Mouse (Mus musculus): Measurements from ENCODE around the gene Tarbp1. TPM values are rescaled to one million over a fixed set of nuclear protein-coding genes. Genes with fewer than 3 reads are reported as not detected.
A peak's percentile ranks its signal among the peaks of the same experiment; 100 is the strongest.

The Tarbp1 gene
- polyA plus RNA-seq, 1 experiment from 2014 or later = 3.0 TPM

DNA sequence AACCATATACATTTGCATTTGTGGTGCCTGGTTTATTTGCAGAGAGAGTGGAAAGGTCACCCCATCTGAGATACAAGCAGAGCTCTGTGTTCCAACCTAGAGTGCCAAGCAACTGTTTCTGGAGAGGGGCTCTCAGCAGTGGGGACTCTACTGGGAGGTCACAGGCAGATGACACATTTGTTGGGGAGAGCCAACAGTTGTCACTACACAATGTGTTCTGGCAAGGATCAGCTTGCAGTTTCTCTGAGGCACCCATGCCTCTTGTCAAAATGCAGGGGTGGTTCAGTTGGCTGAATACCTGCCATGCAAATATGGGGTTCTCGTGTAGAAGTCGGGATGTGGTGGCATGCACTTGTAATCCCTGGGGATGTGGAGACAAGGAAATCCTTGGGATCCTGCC lies 33.4 kb upstream of the Tarbp1 start:
- Histone ChIP-seq H3K36me3 (no peaks in the 10 kb centered on the region), H3K4me1 (no peaks in the 10 kb centered on the region), H3K9ac (no peak overlapping the region), H3K9me3 (replicated peaks) (no peaks in the 10 kb centered on the region), H3K4me3 (replicated peaks) (no peak overlapping the region), H3K4me2 (replicated peaks) (no peak overlapping the region), H3K27ac (replicated peaks) (no peak overlapping the region), H3K27me3 (no peaks in the 10 kb centered on the region)
- no peak for ATAC-seq (ENCODE audit: insufficient number of reproducible peaks, low FRiP score, low TSS enrichment, low read depth)
- 62% methylated on average over 2 of the region's 2 CpGs for WGBS

- H3K9ac ChIP-seq = no peak overlapping the region
- 0 out of 2 replicates have a peak, but pooled peaks have one; percentile 50 for ATAC-seq (ENCODE audit: insufficient number of reproducible peaks, low FRiP score, low TSS enrichment, low read depth)
- no peaks in the 10 kb centered on the region for H3K27me3 ChIP-seq
- no peak overlapping the region for H3K27ac ChIP-seq (replicated peaks)
- H3K9me3 ChIP-seq (replicated peaks) = no peaks in the 10 kb centered on the region
- H3K36me3 ChIP-seq = no peaks in the 10 kb centered on the region
- 0 out of 2 replicates have a peak, but pooled peaks cover 2% of the 10 kb centered on the region for H3K4me1 ChIP-seq
- 72% methylated on average over 16 of the region's 16 CpGs for WGBS
- H3K4me2 ChIP-seq (replicated peaks) = no peak overlapping the region
- H3K4me3 ChIP-seq (replicated peaks) = no peak overlapping the region
Measured at GRCm38 (mm10) chr8:126504492-126505182, 29.8 kb upstream of the Tarbp1 start.

GRCm38 (mm10) chr8:126502722-126503121 lies 27.9 kb upstream of the Tarbp1 start:
- Histone ChIP-seq H3K36me3 (no peaks in the 10 kb centered on the region), H3K27ac (replicated peaks) (no peak overlapping the region), H3K4me3 (replicated peaks) (no peak overlapping the region), H3K27me3 (no peaks in the 10 kb centered on the region), H3K4me1 (peaks cover 12% of the 10 kb centered on the region), H3K9ac (no peak overlapping the region), H3K9me3 (replicated peaks) (no peaks in the 10 kb centered on the region), H3K4me2 (replicated peaks) (no peak overlapping the region)
- peak; percentile 45; the same call in 1 of the 2 replicates for ATAC-seq (ENCODE audit: insufficient number of reproducible peaks, low FRiP score, low TSS enrichment, low read depth)
- 44% methylated on average over 2 of the region's 2 CpGs for WGBS

DNA sequence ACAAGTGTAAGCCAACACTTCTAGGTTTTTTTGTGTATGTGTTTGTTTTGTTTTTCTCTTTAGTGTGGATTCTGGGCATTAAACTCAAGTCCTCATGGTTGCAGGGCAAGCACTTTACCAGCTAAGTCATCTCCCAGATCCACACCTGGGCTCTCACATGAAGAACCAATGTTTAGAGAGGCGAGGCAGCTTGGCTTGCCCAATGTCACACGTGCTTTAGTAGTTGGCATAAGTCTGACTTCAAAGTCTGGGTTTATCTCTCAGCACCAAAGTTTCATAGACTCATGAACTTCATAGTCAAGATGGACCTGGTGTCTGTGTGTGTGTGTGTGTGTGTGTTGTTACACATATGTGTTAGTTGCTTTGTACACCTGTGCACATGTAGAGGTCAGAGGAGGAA lies 24.5 kb upstream of the Tarbp1 start:
- H3K4me2 ChIP-seq (replicated peaks) = no peak overlapping the region
- H3K27me3 ChIP-seq = no peaks in the 10 kb centered on the region
- H3K4me1 ChIP-seq = peaks cover 21% of the 10 kb centered on the region
- H3K9ac ChIP-seq = no peak overlapping the region
- ATAC-seq (ENCODE audit: insufficient number of reproducible peaks, low FRiP score, low TSS enrichment, low read depth) = no peak
- H3K27ac ChIP-seq (replicated peaks) = no peak overlapping the region
- no peaks in the 10 kb centered on the region for H3K9me3 ChIP-seq (replicated peaks)
- no peak overlapping the region for H3K4me3 ChIP-seq (replicated peaks)
- H3K36me3 ChIP-seq = no peaks in the 10 kb centered on the region
- 97% methylated on average over 2 of the region's 2 CpGs for WGBS

- peaks cover 21% of the 10 kb centered on the region for H3K4me1 ChIP-seq
- H3K36me3 ChIP-seq = no peaks in the 10 kb centered on the region
- no peak overlapping the region for H3K9ac ChIP-seq
- no peak for ATAC-seq (ENCODE audit: insufficient number of reproducible peaks, low FRiP score, low TSS enrichment, low read depth)
- 65% methylated on average over 6 of the region's 6 CpGs for WGBS
- H3K9me3 ChIP-seq (replicated peaks) = no peaks in the 10 kb centered on the region
- no peak overlapping the region for H3K4me3 ChIP-seq (replicated peaks)
- H3K27ac ChIP-seq (replicated peaks) = peak overlapping the region; percentile 85; the same call in 1 of the 2 replicates
- no peaks in the 10 kb centered on the region for H3K27me3 ChIP-seq
- H3K4me2 ChIP-seq (replicated peaks) = peak overlapping the region; percentile 55; the same call in 1 of the 2 replicates
Measured at GRCm38 (mm10) chr8:126498465-126498864, 23.6 kb upstream of the Tarbp1 start.

GRCm38 (mm10) chr8:126497541-126498428 lies 22.9 kb upstream of the Tarbp1 start:
- ATAC-seq (ENCODE audit: insufficient number of reproducible peaks, low FRiP score, low TSS enrichment, low read depth) = peak; percentile 91
- 20% methylated on average over 27 of the region's 27 CpGs for WGBS

GRCm38 (mm10) chr8:126496915-126497314 lies 22.1 kb upstream of the Tarbp1 start:
- no peak overlapping the region for H3K27ac ChIP-seq (replicated peaks)
- no peak for ATAC-seq (ENCODE audit: insufficient number of reproducible peaks, low FRiP score, low TSS enrichment, low read depth)

More at GRCm38 (mm10) chr8:126497541-126498428, 22.9 kb upstream of the Tarbp1 start:
- no peaks in the 10 kb centered on the region for H3K36me3 ChIP-seq
- no peaks in the 10 kb centered on the region for H3K27me3 ChIP-seq
- H3K9me3 ChIP-seq (replicated peaks) = no peaks in the 10 kb centered on the region
- peak overlapping the region; percentile 39 for H3K4me3 ChIP-seq (replicated peaks)
- H3K4me1 ChIP-seq = peaks cover 19% of the 10 kb centered on the region
- peak overlapping the region; percentile 85 for H3K27ac ChIP-seq (replicated peaks)
- peak overlapping the region; percentile 55 for H3K4me2 ChIP-seq (replicated peaks)
- H3K9ac ChIP-seq = 0 out of 2 replicates have a peak overlapping the region, but pooled peaks have one; percentile 26

DNA sequence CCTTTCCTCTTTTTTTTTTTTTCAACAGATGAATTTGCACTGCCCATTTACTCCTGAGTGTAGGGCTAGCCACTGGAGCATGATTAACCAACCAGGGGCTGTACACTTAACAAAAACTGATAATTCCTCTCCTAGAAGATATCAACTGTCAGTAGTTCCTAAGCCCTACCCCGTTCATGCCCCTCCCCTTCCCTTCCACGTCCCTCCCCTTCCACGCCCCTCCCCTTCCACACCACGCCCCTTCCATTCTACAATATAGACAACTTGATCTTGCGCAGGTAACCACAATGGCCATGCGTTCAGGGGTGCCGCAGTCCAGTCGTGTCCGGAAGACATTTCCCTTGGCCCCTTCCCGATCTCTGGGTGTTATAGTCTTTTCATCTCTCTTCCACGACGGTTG lies 20.6 kb upstream of the Tarbp1 start:
- Histone ChIP-seq H3K9me3 (replicated peaks) (no peaks in the 10 kb centered on the region), H3K4me3 (replicated peaks) (no peak overlapping the region), H3K9ac (no peak overlapping the region), H3K27ac (replicated peaks) (no peak overlapping the region), H3K36me3 (no peaks in the 10 kb centered on the region), H3K4me2 (replicated peaks) (no peak overlapping the region), H3K4me1 (peaks cover 19% of the 10 kb centered on the region), H3K27me3 (no peaks in the 10 kb centered on the region)
- no peak for ATAC-seq (ENCODE audit: insufficient number of reproducible peaks, low FRiP score, low TSS enrichment, low read depth)
- 86% methylated on average over 12 of the region's 12 CpGs for WGBS

More at GRCm38 (mm10) chr8:126496915-126497314, 22.1 kb upstream of the Tarbp1 start:
- Histone ChIP-seq H3K4me2 (replicated peaks) (no peak overlapping the region), H3K36me3 (no peaks in the 10 kb centered on the region), H3K4me1 (peaks cover 19% of the 10 kb centered on the region), H3K9me3 (replicated peaks) (no peaks in the 10 kb centered on the region), H3K4me3 (replicated peaks) (no peak overlapping the region), H3K27me3 (no peaks in the 10 kb centered on the region), H3K9ac (0 out of 2 replicates have a peak overlapping the region, but pooled peaks have one; percentile 26)
- 70% methylated on average over 5 of the region's 5 CpGs for WGBS

GRCm38 (mm10) chr8:126494160-126495110 lies 19.6 kb upstream of the Tarbp1 start:
- peaks cover 19% of the 10 kb centered on the region for H3K4me1 ChIP-seq
- no peaks in the 10 kb centered on the region for H3K27me3 ChIP-seq
- H3K36me3 ChIP-seq = no peaks in the 10 kb centered on the region
- H3K4me3 ChIP-seq (replicated peaks) = no peak overlapping the region
- H3K9ac ChIP-seq = no peak overlapping the region
- H3K9me3 ChIP-seq (replicated peaks) = no peaks in the 10 kb centered on the region
- no peak overlapping the region for H3K4me2 ChIP-seq (replicated peaks)
- no peak for ATAC-seq (ENCODE audit: insufficient number of reproducible peaks, low FRiP score, low TSS enrichment, low read depth)
- 75% methylated on average over 15 of the region's 15 CpGs for WGBS
- H3K27ac ChIP-seq (replicated peaks) = no peak overlapping the region

GRCm38 (mm10) chr8:126482938-126483337 lies 8.1 kb upstream of the Tarbp1 start:
- 0 out of 2 replicates have a peak, but pooled peaks have one; percentile 29 for ATAC-seq (ENCODE audit: insufficient number of reproducible peaks, low FRiP score, low TSS enrichment, low read depth)
- Histone ChIP-seq H3K27me3 (no peaks in the 10 kb centered on the region), H3K4me3 (replicated peaks) (no peak overlapping the region), H3K4me2 (replicated peaks) (no peak overlapping the region), H3K9me3 (replicated peaks) (no peaks in the 10 kb centered on the region), H3K4me1 (0 out of 2 replicates have a peak, but pooled peaks cover 8% of the 10 kb centered on the region), H3K27ac (replicated peaks) (no peak overlapping the region), H3K9ac (no peak overlapping the region), H3K36me3 (no peaks in the 10 kb centered on the region)
- 4% methylated on average over 5 of the region's 5 CpGs for WGBS
